Mouse (Mus musculus) layer of hippocampus, adult 18-20 months (tissue): ENCODE measurements around the gene H2-DMa. TPM values are rescaled to one million over a fixed set of nuclear protein-coding genes. Genes with fewer than 3 reads are reported as not detected.

Experiments
- total RNA-seq, 2 experiments: library from RNA; stranded (reverse); gene quantifications; 2 replicates each; pipeline ENCODE4 v1.2.3; 2021

The H2-DMa gene
- total RNA-seq, 2 experiments from 2014 or later: 27.4 to 32.5 TPM

Other genes starting within 250 kb of the H2-DMa start
- gene Gm7029, start 245.7 kb upstream of the H2-DMa start, total RNA-seq: not detected
- 1 to 10 TPM; 1.8 to 2.6 TPM for gene Kifc1, start 228.9 kb upstream of the H2-DMa start, total RNA-seq
- under 1 TPM in 1 of 2 experiments, not detected in 1; 0.42 TPM for gene Platr17, start 214.4 kb upstream of the H2-DMa start, total RNA-seq
- 10 to 100 TPM; 29.6 to 32.9 TPM for gene Daxx, start 210.1 kb upstream of the H2-DMa start, total RNA-seq
- gene Tapbp, start 203.6 kb upstream of the H2-DMa start, total RNA-seq: 10 to 100 TPM; 38.3 to 38.5 TPM
- gene Zbtb22, start 203.6 kb upstream of the H2-DMa start, total RNA-seq: 10 to 100 TPM; 34.3 to 34.4 TPM
- gene Rgl2, start 190.0 kb upstream of the H2-DMa start, total RNA-seq: 10 to 100 TPM; 61.9 to 63.0 TPM
- gene Pfdn6, start 179.2 kb upstream of the H2-DMa start, total RNA-seq: 10 to 100 TPM; 94.9 to 95.8 TPM
- gene Wdr46, start 178.9 kb upstream of the H2-DMa start, total RNA-seq: 10 to 100 TPM; 13.2 to 15.5 TPM
- gene B3galt4, start 168.1 kb upstream of the H2-DMa start, total RNA-seq: 1 to 10 TPM; 5.1 to 5.2 TPM
- gene Vps52, start 163.7 kb upstream of the H2-DMa start, total RNA-seq: 10 to 100 TPM; 76.1 to 79.8 TPM
- gene Rps18, start 163.5 kb upstream of the H2-DMa start, total RNA-seq: 100 to 1,000 TPM; 319 to 336 TPM
- 10 to 100 TPM; 25.5 to 26.9 TPM for gene H2-K1, start 119.2 kb upstream of the H2-DMa start, total RNA-seq
- gene Ring1, start 94.9 kb upstream of the H2-DMa start, total RNA-seq: 10 to 100 TPM; 39.0 to 40.8 TPM
- 10 to 100 TPM; 59.7 to 63.9 TPM for gene H2-Ke6, start 91.5 kb upstream of the H2-DMa start, total RNA-seq
- gene Slc39a7, start 87.9 kb upstream of the H2-DMa start, total RNA-seq: 100 to 1,000 TPM in 1 of 2 experiments, 10 to 100 TPM in 1; 90.7 to 105 TPM
- 10 to 100 TPM; 77.1 to 85.8 TPM for gene Rxrb, start 87.7 kb upstream of the H2-DMa start, total RNA-seq
- gene Col11a2, start 80.1 kb upstream of the H2-DMa start, total RNA-seq: 10 to 100 TPM; 22.5 to 23.4 TPM
- not detected for gene H2-Oa, start 27.2 kb upstream of the H2-DMa start, total RNA-seq
- gene Brd2, start 3.1 kb downstream of the H2-DMa start, total RNA-seq: 100 to 1,000 TPM; 184 to 185 TPM
- 1 to 10 TPM; 1.3 to 1.6 TPM for gene H2-DMb2, start 23.8 kb downstream of the H2-DMa start, total RNA-seq
- 1 to 10 TPM; 3.2 to 3.8 TPM for gene H2-DMb1, start 33.5 kb downstream of the H2-DMa start, total RNA-seq
- 1 to 10 TPM; 3.6 to 3.9 TPM for gene Tap1, start 68.0 kb downstream of the H2-DMa start, total RNA-seq
- gene Psmb9, start 68.2 kb downstream of the H2-DMa start, total RNA-seq: 1 to 10 TPM; 2.1 to 3.7 TPM
- 1 to 10 TPM; 4.1 to 5.8 TPM for gene Psmb8, start 78.2 kb downstream of the H2-DMa start, total RNA-seq
- 10 to 100 TPM in 1 of 2 experiments, 1 to 10 TPM in 1; 8.4 to 12.8 TPM for gene Tap2, start 84.0 kb downstream of the H2-DMa start, total RNA-seq
- gene H2-Ob, start 119.4 kb downstream of the H2-DMa start, total RNA-seq: under 1 TPM; 0.20 to 0.37 TPM
- 1 to 10 TPM; 1.3 to 1.9 TPM for gene H2-Ab1, start 138.1 kb downstream of the H2-DMa start, total RNA-seq
- gene H2-Aa, start 168.3 kb downstream of the H2-DMa start, total RNA-seq: 1 to 10 TPM; 1.3 to 1.4 TPM
- gene H2-Eb1, start 186.3 kb downstream of the H2-DMa start, total RNA-seq: 1 to 10 TPM; 1.6 to 2.0 TPM
- gene H2-Eb2, start 206.1 kb downstream of the H2-DMa start, total RNA-seq: not detected
- under 1 TPM; 0.28 to 0.87 TPM for gene Btnl2, start 235.3 kb downstream of the H2-DMa start, total RNA-seq